Mouse (Mus musculus) ES-CJ7 (cell line): ENCODE data around the gene Pttg1.

ENCODE experiments used
- DNase-seq: peaks from one replicate; pipeline ENCODE4 v3.0.0; 2011; ENCODE audit warnings: low read depth, low spot score

Gene Pttg1

DNA sequence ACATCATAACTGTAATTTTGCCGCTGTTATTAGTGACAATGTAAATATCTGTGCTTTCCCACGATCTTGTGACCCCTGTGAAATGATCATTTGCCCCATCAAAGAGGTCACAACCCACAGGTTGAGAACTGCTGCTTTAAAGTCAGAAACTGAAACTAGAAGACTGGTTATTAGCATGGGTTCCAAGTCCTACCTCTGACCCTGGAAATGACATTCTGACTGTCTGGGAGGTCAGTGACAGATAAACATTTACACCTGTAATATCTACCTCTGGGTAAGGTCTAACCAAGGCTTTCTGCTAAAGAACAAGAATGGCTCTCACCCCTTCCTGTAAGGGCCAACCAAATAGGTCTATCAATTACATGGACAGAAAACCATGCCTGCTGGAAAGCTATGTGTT is 17.2 kb downstream of the Pttg1 start:
- DNase-seq, result no peak

DNA sequence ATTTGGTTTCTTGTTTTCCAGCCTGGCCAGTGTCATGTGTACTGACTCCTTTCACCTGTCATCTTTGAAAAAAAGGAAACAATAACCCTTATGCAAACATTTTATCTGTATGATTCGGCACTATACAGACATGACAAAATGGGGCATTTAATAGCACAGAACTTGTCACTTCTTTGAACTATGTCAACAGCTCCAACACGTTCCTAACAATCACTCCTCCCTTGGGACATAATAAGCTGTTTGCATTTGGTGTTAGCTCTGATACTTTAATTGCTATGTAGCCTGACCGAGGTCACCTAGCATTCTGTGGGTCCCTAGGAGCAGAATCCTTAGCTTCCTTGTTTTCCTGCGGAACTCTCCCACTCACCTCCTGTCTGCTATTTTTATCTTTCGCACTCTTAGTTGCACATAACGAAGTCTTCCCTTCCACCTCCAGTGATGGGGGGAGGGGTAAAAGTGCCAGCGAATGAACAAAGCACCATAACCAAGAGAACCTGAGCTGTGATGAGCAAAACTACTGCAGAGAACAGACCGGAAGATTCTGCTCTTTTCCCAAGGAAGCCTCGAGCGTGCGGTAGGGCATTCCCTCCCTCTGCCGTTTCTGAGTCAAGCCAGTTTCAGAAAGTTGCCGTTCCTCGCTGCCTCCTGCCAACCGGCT is 21.8 kb downstream of the Pttg1 start:
- DNase-seq, result no peak

DNA sequence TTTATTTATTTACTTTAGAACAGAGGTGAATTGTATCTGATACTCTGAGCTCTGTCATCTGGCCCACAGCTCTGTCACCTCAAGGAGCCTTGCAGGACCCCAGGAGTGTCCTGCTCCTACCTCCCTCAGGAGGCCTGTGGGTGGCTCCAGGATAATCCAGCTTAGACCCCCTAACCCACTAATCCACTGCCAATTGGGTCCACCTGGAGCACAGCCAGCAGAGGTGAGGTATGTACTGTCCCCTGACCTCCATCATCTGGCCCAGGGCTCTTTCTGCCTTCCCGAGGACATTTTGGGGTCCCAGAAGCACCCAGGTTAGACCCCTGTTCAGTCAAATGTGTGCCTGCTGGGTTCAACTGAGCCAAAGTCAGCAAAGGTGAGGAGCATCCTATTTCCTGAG is 25.9 kb downstream of the Pttg1 start:
- DNase-seq, result no peak

DNA sequence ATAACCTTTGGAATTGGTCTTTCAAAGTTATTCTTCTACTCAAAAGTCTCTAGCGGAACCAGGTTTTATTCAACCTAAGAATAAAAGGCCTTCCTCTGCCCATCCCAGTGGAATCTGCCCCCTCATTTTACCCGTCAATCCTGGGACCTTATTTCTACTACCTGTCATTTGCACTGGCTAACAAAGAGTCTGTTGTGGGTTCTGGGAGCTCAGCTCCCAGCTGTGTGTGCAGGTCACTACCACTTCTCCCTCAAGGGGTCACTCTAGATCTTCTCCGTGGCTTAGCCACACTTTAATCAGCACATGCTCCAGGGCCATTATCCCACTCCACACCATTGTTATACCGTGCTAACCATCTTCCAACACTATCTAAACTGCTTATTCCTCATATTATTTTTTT is 26.8 kb downstream of the Pttg1 start:
- DNase-seq, result peak; percentile 38

DNA sequence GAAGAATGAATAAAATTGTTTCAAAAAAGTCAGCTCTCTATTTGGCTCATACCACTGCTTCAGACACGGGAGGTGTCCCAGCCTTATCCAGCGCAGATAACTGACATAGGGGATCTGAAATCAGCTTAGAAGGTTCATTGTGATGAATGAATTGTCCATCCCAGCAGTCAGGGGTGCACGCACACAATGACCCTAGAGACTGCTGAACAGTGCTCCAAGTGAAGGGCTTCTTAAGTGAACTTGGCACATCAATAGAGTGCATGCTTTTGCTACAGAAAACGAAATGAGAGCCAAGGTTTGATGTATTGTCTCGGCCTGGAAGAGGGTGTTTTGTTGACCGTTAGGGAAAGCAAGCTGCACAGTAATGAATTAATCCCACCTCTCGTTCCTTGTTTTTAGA is 29.4 kb downstream of the Pttg1 start:
- no peak for DNase-seq

DNA sequence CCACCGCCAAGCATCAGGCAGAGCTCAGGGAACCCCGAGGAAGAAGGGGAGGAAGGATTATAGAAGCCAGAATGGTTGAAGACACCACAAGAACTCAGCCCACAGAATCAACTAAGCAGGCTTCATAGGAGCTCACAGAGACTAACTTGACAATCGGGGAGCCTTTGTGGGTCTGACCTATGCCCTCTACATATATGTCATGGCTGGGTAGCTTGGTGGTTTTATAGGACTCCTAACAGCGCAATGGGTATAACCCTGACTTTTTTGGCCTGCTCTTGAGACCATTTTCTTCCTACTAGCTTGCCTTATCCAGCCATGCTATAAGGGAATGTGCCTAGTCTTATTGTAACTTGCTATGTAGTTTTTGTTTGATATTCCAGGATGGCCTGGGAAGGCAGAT is 29.8 kb downstream of the Pttg1 start:
- DNase-seq, result no peak

DNA sequence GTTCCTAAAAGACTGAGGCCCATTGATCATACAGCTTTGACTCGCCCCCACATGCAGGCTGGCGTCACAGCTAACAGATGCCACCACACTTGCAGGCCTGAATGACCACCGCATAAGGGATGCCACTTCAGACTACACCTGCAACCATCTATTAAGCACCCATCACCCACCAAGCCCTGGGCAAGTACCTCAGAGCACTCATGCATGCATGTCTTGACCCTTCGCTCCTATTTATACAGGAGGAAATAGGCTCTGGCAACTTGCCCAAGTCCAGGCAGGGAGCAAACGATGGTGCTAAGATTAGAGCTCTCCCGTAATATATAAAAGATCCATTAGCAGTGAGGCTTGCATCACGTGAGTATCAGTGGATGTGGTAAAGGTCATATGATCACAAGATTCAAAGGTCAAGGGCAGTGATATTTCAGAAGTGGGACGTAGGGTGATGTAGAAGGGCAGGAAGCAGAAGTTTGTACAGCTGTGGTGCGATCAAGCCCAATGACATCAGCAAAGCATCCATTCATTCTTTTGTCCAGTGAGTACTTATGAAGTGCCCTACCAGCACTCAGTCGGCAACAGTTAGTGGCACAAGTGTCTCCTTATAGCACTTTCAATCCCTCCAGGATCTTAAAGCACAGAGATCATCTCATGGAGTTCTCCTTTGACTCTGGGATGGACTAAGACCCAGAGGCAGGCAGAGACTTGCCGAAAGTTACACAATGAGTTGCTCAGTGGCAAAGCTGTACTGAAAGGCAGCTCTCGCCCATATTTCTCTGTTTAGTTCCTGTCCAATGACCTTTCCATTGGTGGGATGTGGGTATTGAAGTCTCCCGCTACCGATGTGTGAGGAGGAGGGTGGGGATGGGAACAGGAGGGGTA is 30.7 kb downstream of the Pttg1 start:
- no peak for DNase-seq

DNA sequence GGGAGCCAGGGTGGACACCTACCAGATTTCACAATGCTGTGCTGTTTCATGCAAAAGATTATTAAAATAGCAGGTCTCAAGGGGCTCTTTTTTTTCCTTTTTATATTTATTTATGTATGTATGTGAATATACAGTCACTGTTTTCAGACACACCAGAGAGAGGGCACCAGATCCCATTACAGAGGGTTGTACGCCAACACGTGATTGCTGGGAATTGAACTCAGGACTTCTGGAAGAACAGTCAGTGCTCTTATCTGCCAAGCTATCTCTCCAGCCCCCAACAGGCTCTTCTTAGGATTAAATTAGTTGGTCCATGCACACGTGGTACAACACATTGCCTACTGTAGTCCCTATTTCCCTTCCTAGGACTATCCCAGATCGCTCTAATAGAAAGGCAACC is 32.7 kb downstream of the Pttg1 start:
- no peak for DNase-seq

DNA sequence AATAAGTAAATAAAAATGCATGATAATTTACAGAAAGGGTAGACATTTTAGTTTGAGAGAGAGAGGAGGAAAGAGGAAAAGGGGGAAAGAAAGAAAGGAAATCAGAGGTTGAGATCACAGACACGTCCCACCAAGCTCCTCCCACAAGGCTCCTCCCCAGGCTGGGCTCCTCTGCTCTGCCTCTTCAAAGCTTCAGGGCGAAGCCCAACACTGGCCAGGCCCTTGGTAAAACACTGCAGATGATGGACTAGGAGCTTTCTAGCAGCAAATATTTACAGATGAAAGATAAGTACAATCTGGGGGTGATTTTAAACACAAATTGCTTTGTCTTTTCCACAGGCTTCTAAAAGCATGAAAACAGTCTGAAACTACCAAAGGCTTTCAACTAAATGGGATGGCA is 33.3 kb downstream of the Pttg1 start:
- no peak for DNase-seq

DNA sequence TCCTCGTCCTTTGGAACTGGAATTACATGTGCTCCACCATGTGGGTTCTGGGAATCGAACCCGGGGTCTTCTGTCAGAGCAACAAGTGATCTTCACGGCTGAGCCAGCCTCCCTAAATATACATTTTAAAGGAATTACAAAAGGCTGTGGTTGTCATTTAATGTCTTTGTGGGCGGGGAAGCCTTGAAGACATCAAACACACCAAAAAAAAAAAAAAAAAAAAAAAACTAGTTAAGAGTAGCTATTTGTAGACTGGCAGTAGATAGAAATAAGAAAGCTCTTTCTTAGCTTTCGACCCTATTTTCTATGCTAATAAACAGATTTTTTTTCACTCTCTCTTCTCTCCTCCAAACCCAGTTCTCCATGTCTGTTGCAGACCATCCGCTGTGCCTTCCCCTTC is 36.9 kb downstream of the Pttg1 start:
- no peak for DNase-seq

DNA sequence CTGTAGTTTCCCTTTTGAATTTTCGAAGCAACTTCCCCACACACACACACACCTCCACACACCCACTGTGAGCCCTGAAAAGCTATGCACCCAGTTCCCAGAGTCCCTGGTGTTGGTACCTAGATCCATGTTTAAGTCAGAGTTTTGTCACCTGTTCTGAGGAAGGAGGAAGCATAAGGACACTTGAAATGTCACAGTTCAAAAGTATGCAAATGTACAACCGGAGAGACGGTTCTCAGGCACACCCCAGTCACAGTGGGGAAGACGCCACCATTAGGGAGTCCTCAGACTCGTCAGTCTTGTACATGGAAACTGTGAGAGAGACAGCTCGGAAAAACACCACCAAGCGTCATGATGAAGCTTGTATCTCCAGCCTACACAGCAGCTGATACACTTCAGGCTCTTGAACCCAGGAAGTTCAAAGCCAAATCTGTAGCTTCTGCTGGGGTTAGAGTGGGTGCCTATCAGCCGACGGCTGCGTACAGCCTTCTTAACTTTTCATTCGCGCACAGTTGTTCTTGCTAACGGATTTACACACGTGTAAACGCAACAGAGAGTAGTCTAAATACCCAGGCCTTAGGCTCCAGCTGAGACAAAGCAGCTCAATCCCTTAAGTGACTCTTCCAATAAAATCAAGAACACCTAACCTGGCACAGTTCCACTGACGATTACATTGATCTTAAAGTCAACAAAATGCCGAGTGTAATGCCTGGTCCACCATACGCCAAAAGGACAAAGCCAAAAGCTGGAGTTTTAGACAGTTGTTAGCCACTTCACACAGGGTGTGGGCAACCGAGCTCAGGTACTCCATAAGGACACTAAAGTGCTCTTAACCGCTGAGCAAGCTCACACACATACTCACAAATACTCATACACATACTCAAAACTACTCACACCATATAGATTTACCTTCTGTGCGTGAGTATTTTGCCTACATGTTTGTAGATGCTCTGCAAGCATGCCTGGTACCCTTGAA is 37.6 kb downstream of the Pttg1 start:
- DNase-seq, result peak; percentile 15

DNA sequence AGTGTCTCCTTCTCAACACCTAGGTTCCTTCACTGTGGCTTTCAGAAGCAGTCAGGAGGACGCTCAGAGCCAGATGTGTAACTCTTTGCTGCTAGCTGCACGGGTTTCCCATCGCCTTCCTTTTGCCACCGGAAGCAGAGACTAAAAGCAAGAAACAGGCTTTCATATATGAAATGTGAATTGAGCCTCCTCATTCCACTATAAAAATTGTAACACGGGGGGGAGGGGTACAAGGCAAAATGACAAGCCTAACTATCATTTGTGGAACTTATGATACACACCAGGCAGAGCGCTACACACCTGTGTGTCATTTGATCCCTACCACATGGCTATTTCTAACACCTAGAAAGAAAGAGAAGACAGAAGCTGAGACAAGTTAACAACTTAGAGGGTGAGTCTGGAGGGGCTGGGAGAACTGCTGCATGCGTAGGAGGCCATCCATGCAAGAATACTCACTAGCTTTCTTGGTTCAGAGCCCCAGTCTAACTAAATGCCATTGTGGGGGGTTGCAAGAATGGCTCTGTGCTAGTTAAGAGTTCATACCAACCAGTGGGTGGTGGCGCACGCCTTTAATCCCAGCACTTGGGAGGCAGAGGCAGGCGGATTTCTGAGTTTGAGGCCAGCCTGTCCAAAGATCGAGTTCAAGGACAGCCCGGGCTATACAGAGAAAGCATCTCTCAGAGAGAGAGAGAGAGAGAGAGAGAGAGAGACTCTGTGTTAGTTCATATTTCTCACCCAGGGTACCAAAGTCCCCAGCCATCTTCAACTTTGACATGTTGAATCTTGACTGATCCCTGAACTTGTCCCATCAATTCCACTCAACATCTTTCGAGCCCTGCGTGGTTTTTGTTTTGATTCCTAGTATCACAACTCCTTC is 38.8 kb downstream of the Pttg1 start:
- DNase-seq, result no peak

DNA sequence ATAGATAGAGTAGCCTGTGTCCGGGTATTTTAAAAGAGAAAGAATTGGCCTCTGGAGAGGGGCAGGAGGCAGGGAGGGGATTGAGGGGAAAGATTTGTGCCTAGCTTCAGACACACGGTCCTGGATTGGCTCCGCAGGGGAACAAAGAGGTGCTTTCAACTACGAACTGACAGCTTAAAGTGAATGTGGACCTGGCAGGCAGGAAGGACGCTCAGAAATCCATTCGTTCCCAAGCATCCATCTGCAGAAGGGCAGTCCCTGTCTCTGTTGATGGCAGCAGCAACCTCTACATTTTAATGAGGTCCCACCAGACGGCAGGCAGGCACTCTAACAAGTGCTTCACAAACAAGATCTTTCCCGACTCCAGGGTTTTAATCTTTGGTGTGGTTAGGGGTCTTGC is 40.3 kb downstream of the Pttg1 start:
- DNase-seq, result no peak

DNA sequence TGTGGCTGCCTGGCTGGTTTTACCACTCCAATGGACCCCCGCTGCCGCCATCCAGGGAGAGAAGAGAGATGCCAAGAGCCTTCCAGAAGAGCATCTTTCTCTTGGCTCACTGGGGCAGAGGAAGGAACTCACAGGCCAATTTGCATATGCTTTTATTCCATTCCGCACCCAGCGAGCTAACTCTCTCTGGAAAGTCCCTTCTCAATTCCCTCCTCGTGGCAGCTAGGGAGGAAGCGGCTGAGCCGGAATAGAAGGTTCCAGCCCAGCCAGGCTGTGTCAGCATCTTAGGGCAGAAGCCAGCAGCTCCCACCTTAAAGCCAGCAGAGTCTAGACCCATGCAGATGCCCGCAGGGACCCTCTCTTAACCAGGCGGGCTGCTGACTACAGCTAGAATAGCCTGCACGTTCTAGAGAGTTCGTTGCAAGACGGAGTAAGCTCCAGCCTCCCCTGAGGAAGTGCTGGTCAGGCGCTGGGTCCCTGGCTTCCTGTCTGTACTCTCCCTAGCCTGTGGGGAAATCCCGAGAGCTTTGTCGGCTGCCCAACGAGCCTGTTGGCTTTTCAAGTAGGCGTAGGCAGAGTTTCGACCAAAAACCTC is 40.9 kb downstream of the Pttg1 start:
- peak; percentile 69 for DNase-seq

DNA sequence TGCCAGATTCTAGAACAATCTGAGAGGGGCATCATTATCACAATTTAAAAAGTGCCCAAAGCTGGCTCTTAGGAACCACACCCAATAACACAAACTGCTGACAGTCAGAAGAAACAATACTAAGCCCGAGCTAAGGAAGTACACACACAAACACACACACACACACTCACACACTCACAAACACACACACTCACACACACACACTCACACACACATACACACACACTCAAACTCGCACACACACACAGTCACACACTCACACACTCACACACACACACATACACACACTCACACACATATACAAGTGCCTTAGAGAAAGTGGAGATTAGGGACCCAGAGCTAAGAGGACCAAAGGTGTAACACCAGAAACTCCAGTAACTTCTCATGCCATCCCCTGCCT is 42.5 kb downstream of the Pttg1 start:
- DNase-seq, result no peak

DNA sequence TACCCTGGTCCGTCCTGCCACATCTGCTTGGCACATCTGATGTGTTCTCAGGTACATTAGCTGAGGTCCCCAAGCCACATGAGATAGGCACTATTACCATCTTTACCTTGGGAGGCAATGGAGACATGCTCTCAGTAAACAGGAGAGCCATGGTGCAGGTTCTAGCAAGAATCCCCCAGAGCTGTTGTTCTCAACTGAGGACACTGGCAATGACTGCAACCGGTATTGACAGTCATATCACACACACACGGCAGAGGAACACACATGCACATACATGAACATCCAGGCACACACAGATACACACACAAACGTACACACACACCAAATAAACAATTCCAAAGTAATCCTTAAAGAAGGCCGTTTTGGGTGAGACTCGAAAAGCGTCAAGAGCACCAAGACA is 45.1 kb downstream of the Pttg1 start:
- no peak for DNase-seq

DNA sequence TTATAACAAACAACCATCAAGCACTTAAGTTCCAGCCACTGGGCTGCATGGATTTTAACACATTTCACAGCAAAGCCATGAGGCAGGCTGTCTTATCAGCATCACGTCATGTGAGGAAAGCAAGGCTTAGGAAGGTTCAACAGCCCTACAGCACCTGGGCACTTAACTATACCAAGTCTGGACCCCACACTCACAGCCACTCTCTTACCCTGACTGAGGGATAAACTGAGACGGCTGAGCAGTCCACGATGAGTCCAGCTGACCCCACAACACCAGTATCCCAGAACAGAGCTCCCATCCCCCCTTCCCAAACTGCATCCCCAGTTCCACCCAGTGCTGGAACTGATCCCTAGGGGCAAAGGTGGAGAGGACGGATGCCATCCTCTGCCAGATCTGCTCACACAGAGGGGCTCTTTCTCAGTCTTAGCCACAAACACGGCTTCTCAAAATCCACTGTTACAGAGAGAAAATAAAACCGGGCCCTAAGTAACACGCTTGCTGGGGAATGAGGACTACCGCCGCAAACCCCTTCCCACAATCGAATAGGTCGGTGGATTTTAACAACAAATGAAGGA is 46.1 kb downstream of the Pttg1 start:
- no peak for DNase-seq

DNA sequence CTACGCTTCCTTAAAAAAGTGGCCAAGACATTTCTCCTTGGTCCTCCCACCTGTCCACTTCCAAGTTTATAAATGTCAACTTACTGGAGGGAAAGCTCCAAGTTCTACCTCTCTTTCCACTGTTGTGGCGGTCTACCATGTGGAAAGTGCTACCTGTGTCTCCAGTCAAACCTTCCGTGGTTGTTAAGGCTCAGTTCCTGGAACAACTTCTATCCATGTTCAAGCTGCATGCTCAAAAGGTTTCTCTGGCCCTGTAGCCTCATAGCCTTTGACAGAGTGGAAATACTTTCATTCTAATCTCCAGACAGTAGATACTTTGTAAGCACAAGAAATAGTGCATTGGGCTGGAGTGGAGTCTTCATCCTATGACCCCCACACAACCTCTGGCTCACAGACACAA is 46.6 kb downstream of the Pttg1 start:
- no peak for DNase-seq

DNA sequence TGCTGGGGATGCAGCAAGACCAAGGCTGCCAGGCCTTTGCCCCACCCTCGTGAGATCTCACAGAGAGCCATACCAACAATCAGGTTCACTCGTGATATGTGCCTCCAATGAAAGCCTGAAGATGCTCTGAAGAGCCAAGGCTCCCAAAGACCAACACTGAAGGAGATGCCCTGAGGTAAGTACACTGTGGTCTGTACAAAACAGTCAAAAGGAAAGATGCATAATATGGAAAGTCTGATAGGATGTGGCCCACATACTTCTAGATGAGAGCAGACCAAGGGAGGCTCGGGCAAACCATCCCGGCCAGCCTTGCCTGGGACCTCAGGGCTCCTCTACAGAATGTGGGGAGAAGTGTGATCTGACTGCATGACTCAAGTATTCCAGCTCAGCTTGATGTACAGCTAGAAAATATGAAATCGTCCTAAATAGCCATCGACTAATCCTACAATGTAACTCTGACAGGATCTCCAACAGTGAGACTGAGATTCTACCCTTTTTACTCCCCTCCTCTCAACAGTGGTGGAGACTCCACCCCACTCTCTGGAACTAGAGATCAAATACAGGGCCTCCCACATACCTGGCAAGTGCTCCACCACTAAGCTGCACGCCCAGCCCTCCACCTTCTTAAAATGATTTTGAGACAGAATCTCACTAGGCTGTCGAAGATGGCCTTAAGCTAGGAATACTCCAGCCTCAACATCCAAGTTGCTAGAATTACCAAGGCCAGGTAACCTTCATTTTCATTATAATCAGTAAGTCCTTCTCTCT is 48.8 kb downstream of the Pttg1 start:
- no peak for DNase-seq

DNA sequence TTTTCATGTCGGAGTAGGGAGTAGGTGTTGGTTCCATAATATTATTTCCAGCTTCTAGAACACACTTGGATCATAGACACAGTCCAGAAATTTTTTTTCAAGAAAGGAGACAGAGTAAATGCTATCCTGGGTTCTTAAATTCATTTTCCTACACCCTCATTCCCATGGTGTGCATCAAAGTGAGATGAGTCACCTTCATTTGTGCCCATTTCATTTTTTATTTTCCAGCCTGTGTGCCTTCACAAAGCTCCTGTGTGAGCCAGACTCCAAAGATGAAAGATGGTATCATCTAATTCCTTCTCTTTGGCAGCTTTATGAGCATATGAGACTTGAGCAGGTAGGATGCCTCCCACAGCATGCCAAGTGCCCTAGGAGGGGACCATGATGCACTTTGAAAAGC is 49.5 kb downstream of the Pttg1 start:
- DNase-seq, result no peak
